Mouse (Mus musculus): ENCODE results near the gene Bbs7. TPM values are rescaled to one million over a fixed set of nuclear protein-coding genes. Genes with fewer than 3 reads are reported as not detected.
"Not testable (repeated sequence)": the region's sequence is repeated elsewhere in the genome, so short reads cannot be mapped to it uniquely, and the experiment has no call there.

Bbs7 gene
- 9.4 and 9.7 TPM in 2 replicates for polyA plus RNA-seq (2014; fragmentation: Nextera tagmentation; extraction: Ambion mirVana)

GRCm38 (mm10) chr3:36613202-36613907 lies at the start of gene Bbs7:
TSS of gene Bbs7 (minus strand) at chr3:36613477.
- Histone ChIP-seq H3K4me3 (ENCODE audit: control insufficient read depth in 1 of 2, insufficient read depth in 1 of 2, low read depth in 1 of 2, low read length in 2 of 2) (peak within 1 kb of the TSS; percentile 69 to 82), H3K36me3 (ENCODE audit: control insufficient read depth, insufficient read depth, low read length) (0 out of 2 replicates have a peak, but pooled peaks cover 4% of the 10 kb centered on the region), H3K27ac (replicated peaks in 1 of 2; ENCODE audit: control insufficient read depth in 1 of 2, insufficient read depth in 1 of 2, low read depth in 2 of 2, low read length in 2 of 2) (0 out of 4 replicates have a peak within 1 kb of the TSS, but pooled peaks have one; percentile 4 to 20), H3K9me3 (ENCODE audit: control insufficient read depth, low read length) (no peaks in the 10 kb centered on the region), H3K4me2 (ENCODE audit: low read length) (peak within 1 kb of the TSS; percentile 79), H3K4me1 (ENCODE audit: control insufficient read depth in 2 of 2, insufficient read depth in 2 of 2, low read length in 2 of 2) (no peaks in the 10 kb centered on the region), H3K9ac (ENCODE audit: low read length) (peak within 1 kb of the TSS; percentile 82), H3K27me3 (ENCODE audit: control insufficient read depth, insufficient read depth, low read length) (no peaks in the 10 kb centered on the region)
- ATAC-seq (ENCODE audit: insufficient number of reproducible peaks, insufficient read depth, low FRiP score, low read depth), result peak; percentile 99
- 4% methylated on average over 38 of the region's 38 CpGs for WGBS

GRCm38 (mm10) chr3:36645245-36645559 lies 31.9 kb upstream of the Bbs7 start:
- H3K27ac ChIP-seq (replicated peaks in 1 of 2; ENCODE audit: control insufficient read depth in 1 of 2, insufficient read depth in 1 of 2, low read depth in 2 of 2, low read length in 2 of 2); H3K36me3 ChIP-seq (ENCODE audit: control insufficient read depth, insufficient read depth, low read length); ATAC-seq (ENCODE audit: insufficient number of reproducible peaks, insufficient read depth, low FRiP score, low read depth): not testable (repeated sequence)

GRCm38 (mm10) chr3:36644554-36645244 lies 31.4 kb upstream of the Bbs7 start:
- H3K9ac ChIP-seq (ENCODE audit: low read length), result no peak overlapping the region
- no peak overlapping the region for H3K4me3 ChIP-seq (ENCODE audit: control insufficient read depth in 1 of 2, insufficient read depth in 1 of 2, low read depth in 1 of 2, low read length in 2 of 2)
- no peak for ATAC-seq (ENCODE audit: insufficient number of reproducible peaks, insufficient read depth, low FRiP score, low read depth)
- 79% methylated on average over 3 of the region's 3 CpGs for WGBS
- H3K9me3 ChIP-seq (ENCODE audit: control insufficient read depth, low read length), result no peaks in the 10 kb centered on the region
- H3K27me3 ChIP-seq (ENCODE audit: control insufficient read depth, insufficient read depth, low read length), result no peaks in the 10 kb centered on the region
- H3K27ac ChIP-seq (replicated peaks in 1 of 2; ENCODE audit: control insufficient read depth in 1 of 2, insufficient read depth in 1 of 2, low read depth in 2 of 2, low read length in 2 of 2), result no peak overlapping the region
- H3K4me2 ChIP-seq (ENCODE audit: low read length), result no peak overlapping the region
- no peaks in the 10 kb centered on the region for H3K36me3 ChIP-seq (ENCODE audit: control insufficient read depth, insufficient read depth, low read length)
- H3K4me1 ChIP-seq (ENCODE audit: control insufficient read depth in 2 of 2, insufficient read depth in 2 of 2, low read length in 2 of 2), result no peaks in the 10 kb centered on the region

More at GRCm38 (mm10) chr3:36645245-36645559, 31.9 kb upstream of the Bbs7 start:
- not testable (repeated sequence) for H3K9ac ChIP-seq (ENCODE audit: low read length); H3K4me2 ChIP-seq (ENCODE audit: low read length); H3K4me3 ChIP-seq (ENCODE audit: control insufficient read depth in 1 of 2, insufficient read depth in 1 of 2, low read depth in 1 of 2, low read length in 2 of 2); H3K27me3 ChIP-seq (ENCODE audit: control insufficient read depth, insufficient read depth, low read length); H3K9me3 ChIP-seq (ENCODE audit: control insufficient read depth, low read length); H3K4me1 ChIP-seq (ENCODE audit: control insufficient read depth in 2 of 2, insufficient read depth in 2 of 2, low read length in 2 of 2)

GRCm38 (mm10) chr3:36643354-36643753 lies 30.1 kb upstream of the Bbs7 start:
- 82% methylated on average over 3 of the region's 3 CpGs for WGBS
- no peak overlapping the region for H3K4me3 ChIP-seq (ENCODE audit: control insufficient read depth in 1 of 2, insufficient read depth in 1 of 2, low read depth in 1 of 2, low read length in 2 of 2)
- H3K4me2 ChIP-seq (ENCODE audit: low read length), result no peak overlapping the region

GRCm38 (mm10) chr3:36642736-36643135 lies 29.5 kb upstream of the Bbs7 start:
- no peak overlapping the region for H3K27ac ChIP-seq (replicated peaks in 1 of 2; ENCODE audit: control insufficient read depth in 1 of 2, insufficient read depth in 1 of 2, low read depth in 2 of 2, low read length in 2 of 2)
- H3K4me3 ChIP-seq (ENCODE audit: control insufficient read depth in 1 of 2, insufficient read depth in 1 of 2, low read depth in 1 of 2, low read length in 2 of 2), result no peak overlapping the region
- ATAC-seq (ENCODE audit: insufficient number of reproducible peaks, insufficient read depth, low FRiP score, low read depth), result no peak
- no peaks in the 10 kb centered on the region for H3K9me3 ChIP-seq (ENCODE audit: control insufficient read depth, low read length)
- H3K4me1 ChIP-seq (ENCODE audit: control insufficient read depth in 2 of 2, insufficient read depth in 2 of 2, low read length in 2 of 2), result no peaks in the 10 kb centered on the region
- 70% methylated on average over 13 of the region's 13 CpGs for WGBS
- H3K36me3 ChIP-seq (ENCODE audit: control insufficient read depth, insufficient read depth, low read length), result no peaks in the 10 kb centered on the region
- H3K9ac ChIP-seq (ENCODE audit: low read length), result no peak overlapping the region
- no peaks in the 10 kb centered on the region for H3K27me3 ChIP-seq (ENCODE audit: control insufficient read depth, insufficient read depth, low read length)
- no peak overlapping the region for H3K4me2 ChIP-seq (ENCODE audit: low read length)

More at GRCm38 (mm10) chr3:36643354-36643753, 30.1 kb upstream of the Bbs7 start:
- Histone ChIP-seq H3K36me3 (ENCODE audit: control insufficient read depth, insufficient read depth, low read length) (no peaks in the 10 kb centered on the region), H3K9me3 (ENCODE audit: control insufficient read depth, low read length) (no peaks in the 10 kb centered on the region), H3K4me1 (ENCODE audit: control insufficient read depth in 2 of 2, insufficient read depth in 2 of 2, low read length in 2 of 2) (no peaks in the 10 kb centered on the region), H3K9ac (ENCODE audit: low read length) (no peak overlapping the region), H3K27ac (replicated peaks in 1 of 2; ENCODE audit: control insufficient read depth in 1 of 2, insufficient read depth in 1 of 2, low read depth in 2 of 2, low read length in 2 of 2) (no peak overlapping the region), H3K27me3 (ENCODE audit: control insufficient read depth, insufficient read depth, low read length) (no peaks in the 10 kb centered on the region)
- ATAC-seq (ENCODE audit: insufficient number of reproducible peaks, insufficient read depth, low FRiP score, low read depth), result no peak

GRCm38 (mm10) chr3:36640787-36641186 lies 27.5 kb upstream of the Bbs7 start:
- no peak overlapping the region for H3K4me3 ChIP-seq (ENCODE audit: control insufficient read depth in 1 of 2, insufficient read depth in 1 of 2, low read depth in 1 of 2, low read length in 2 of 2)
- H3K9ac ChIP-seq (ENCODE audit: low read length), result no peak overlapping the region
- H3K9me3 ChIP-seq (ENCODE audit: control insufficient read depth, low read length), result no peaks in the 10 kb centered on the region
- no peaks in the 10 kb centered on the region for H3K27me3 ChIP-seq (ENCODE audit: control insufficient read depth, insufficient read depth, low read length)
- 62% methylated on average over 2 of the region's 2 CpGs for WGBS
- no peak for ATAC-seq (ENCODE audit: insufficient number of reproducible peaks, insufficient read depth, low FRiP score, low read depth)
- H3K4me1 ChIP-seq (ENCODE audit: control insufficient read depth in 2 of 2, insufficient read depth in 2 of 2, low read length in 2 of 2), result no peaks in the 10 kb centered on the region
- H3K36me3 ChIP-seq (ENCODE audit: control insufficient read depth, insufficient read depth, low read length), result no peaks in the 10 kb centered on the region
- no peak overlapping the region for H3K4me2 ChIP-seq (ENCODE audit: low read length)
- H3K27ac ChIP-seq (replicated peaks in 1 of 2; ENCODE audit: control insufficient read depth in 1 of 2, insufficient read depth in 1 of 2, low read depth in 2 of 2, low read length in 2 of 2), result no peak overlapping the region

GRCm38 (mm10) chr3:36635449-36635848 lies 22.2 kb upstream of the Bbs7 start:
- H3K9ac ChIP-seq (ENCODE audit: low read length), result no peak overlapping the region
- ATAC-seq (ENCODE audit: insufficient number of reproducible peaks, insufficient read depth, low FRiP score, low read depth), result no peak
- no peak overlapping the region for H3K4me2 ChIP-seq (ENCODE audit: low read length)
- no peaks in the 10 kb centered on the region for H3K36me3 ChIP-seq (ENCODE audit: control insufficient read depth, insufficient read depth, low read length)
- H3K4me1 ChIP-seq (ENCODE audit: control insufficient read depth in 2 of 2, insufficient read depth in 2 of 2, low read length in 2 of 2), result no peaks in the 10 kb centered on the region
- no peaks in the 10 kb centered on the region for H3K27me3 ChIP-seq (ENCODE audit: control insufficient read depth, insufficient read depth, low read length)
- H3K27ac ChIP-seq (replicated peaks in 1 of 2; ENCODE audit: control insufficient read depth in 1 of 2, insufficient read depth in 1 of 2, low read depth in 2 of 2, low read length in 2 of 2), result no peak overlapping the region
- WGBS, result 21% methylated on average over 4 of the region's 4 CpGs
- no peaks in the 10 kb centered on the region for H3K9me3 ChIP-seq (ENCODE audit: control insufficient read depth, low read length)
- H3K4me3 ChIP-seq (ENCODE audit: control insufficient read depth in 1 of 2, insufficient read depth in 1 of 2, low read depth in 1 of 2, low read length in 2 of 2), result no peak overlapping the region
